Mouse (Mus musculus): ENCODE measurements around the gene Gm3072. TPM values are rescaled to one million over a fixed set of nuclear protein-coding genes. Genes with fewer than 3 reads are reported as not detected.
"Not testable (repeated sequence)": the region's sequence is repeated elsewhere in the genome, so short reads cannot be mapped to it uniquely, and the experiment has no call there.

The Gm3072 gene
- total RNA-seq (2021): not detected in 2 replicates
- long read RNA-seq: 0 reads

GRCm38 (mm10) chr14:41624512-41624911 is at the start of gene Gm3072:
TSS of gene Gm3072 (minus strand) at chr14:41624612.
- DNase-seq: not testable (repeated sequence)

- not testable (repeated sequence) for DNase-seq
Measured at GRCm38 (mm10) chr14:41648176-41648575, 23.8 kb upstream of the Gm3072 start.

- not testable (repeated sequence) for DNase-seq
Measured at GRCm38 (mm10) chr14:41646387-41646786, 22.0 kb upstream of the Gm3072 start, which contains the start of gene Gm3676. TSS of gene Gm3676 (minus strand) at chr14:41646487.

GRCm38 (mm10) chr14:41630144-41630543 is 5.7 kb upstream of the Gm3072 start:
- peak; percentile 6 for DNase-seq

- not testable (repeated sequence) for DNase-seq
Measured at GRCm38 (mm10) chr14:41622535-41622934, 1.9 kb downstream of the Gm3072 start.

GRCm38 (mm10) chr14:41610690-41611089 is 13.7 kb downstream of the Gm3072 start:
- DNase-seq: not testable (repeated sequence)

- DNase-seq: not testable (repeated sequence)
Measured at GRCm38 (mm10) chr14:41600935-41601334, 23.5 kb downstream of the Gm3072 start.

- DNase-seq: not testable (repeated sequence)
Measured at GRCm38 (mm10) chr14:41586346-41586745, 38.1 kb downstream of the Gm3072 start.

GRCm38 (mm10) chr14:41572911-41573310 is 51.5 kb downstream of the Gm3072 start, which contains the start of gene 1700049E17Rik2:
TSS of gene 1700049E17Rik2 (plus strand) at chr14:41573211.
- DNase-seq: not testable (repeated sequence)

Other genes with a start within 250 kb of the Gm3072 start
- gene Gm7945, start 238.2 kb downstream of the Gm3072 start, total RNA-seq (2021): not detected in 2 replicates
- gene Gm6482, start 216.3 kb downstream of the Gm3072 start, total RNA-seq (2021): not detected in 2 replicates
- gene Gm7954, start 171.1 kb downstream of the Gm3072 start, total RNA-seq (2021): not detected in 2 replicates
- not detected in 2 replicates for gene Gm3486, start 135.1 kb downstream of the Gm3072 start, total RNA-seq (2021)
- gene Gm7970, start 69.0 kb downstream of the Gm3072 start, total RNA-seq (2021): not detected in 2 replicates
- not detected in 2 replicates for gene 1700049E17Rik2, start 51.4 kb downstream of the Gm3072 start, total RNA-seq (2021)
- gene Gm3676, start 21.9 kb upstream of the Gm3072 start, total RNA-seq (2021): not detected in 2 replicates
- gene Gm8068, start 77.3 kb upstream of the Gm3072 start, total RNA-seq (2021): not detected in 2 replicates
- not detected in 2 replicates for gene Gm7929, start 126.0 kb upstream of the Gm3072 start, total RNA-seq (2021)
- gene Gm47189, start 147.8 kb upstream of the Gm3072 start, total RNA-seq (2021): not detected in 2 replicates

Data from adrenal gland, postnatal 25 days (tissue).